Mouse (Mus musculus) kidney, postnatal 0 days (tissue): ENCODE measurements at regions not wholly inside any gene's neighbourhood (a gene's known extent, or its start where the extent isn't known, plus 50 kb on each side); places are given as distances from the start of the nearest gene placed in this dataset.

Source experiments
- ATAC-seq: fragments of 200-750 bp; cut with Nextera tagmentation; replicated peaks from 2 replicates; pipeline ENCODE4 v1.8.0; 2017; ENCODE audit warnings: low read depth, moderate number of reproducible peaks, moderate TSS enrichment, moderate library complexity; ENCODE audit not compliant: low FRiP score
- DNase-seq: peaks from one replicate; pipeline ENCODE4 v3.0.0-alpha.2; 2016; ENCODE audit warnings: low spot score
- H3K27ac ChIP-seq: fragments of 300-500 bp; sonication (generic); 2 replicates; pipeline ENCODE4 v1.5.1; 2014; ENCODE audit warnings: mild to moderate bottlenecking
- H3K27me3 ChIP-seq: fragments of 300-500 bp; sonication (generic); 2 replicates; pipeline ENCODE4 v1.6.1; 2014; ENCODE audit warnings: low read length, mixed read lengths; ENCODE audit not compliant: insufficient read depth
- H3K36me3 ChIP-seq: fragments of 300-500 bp; sonication (generic); 2 replicates; pipeline ENCODE4 v1.6.1; 2014; ENCODE audit warnings: low read length, mixed read lengths; ENCODE audit not compliant: insufficient read depth
- H3K4me1 ChIP-seq: fragments of 300-500 bp; sonication (generic); replicated peaks from 2 replicates; pipeline ENCODE4 v1.6.1; 2014; ENCODE audit warnings: antibody characterized with exemption, low read length, mixed read lengths; ENCODE audit not compliant: insufficient read depth
- H3K4me2 ChIP-seq: fragments of 300-500 bp; sonication (generic); 2 replicates; pipeline ENCODE4 v1.6.1; 2014; ENCODE audit warnings: mild to moderate bottlenecking, low read length, moderate library complexity, mixed read lengths
- H3K4me3 ChIP-seq: fragments of 300-500 bp; sonication (generic); replicated peaks from 2 replicates; pipeline ENCODE4 v1.5.1; 2014; ENCODE audit warnings: low read depth, low read length
- H3K9ac ChIP-seq: fragments of 300-500 bp; sonication (generic); 2 replicates; pipeline ENCODE4 v1.6.1; 2014; ENCODE audit warnings: low read depth, low read length
- H3K9me3 ChIP-seq: fragments of 300-500 bp; sonication (generic); replicated peaks from 2 replicates; pipeline ENCODE4 v1.6.1; 2016; ENCODE audit warnings: low read length, inconsistent platforms, mixed read lengths
- CTCF ChIP-seq: IDR thresholded peaks from 2 replicates; pipeline ENCODE4 v1.5.1; 2016; ENCODE audit warnings: antibody characterized with exemption, low read depth, mild to moderate bottlenecking, moderate library complexity
- WGBS: fragments of 180-500 bp; shearing (Covaris S2); extraction: QIAGEN DNeasy Blood & Tissue Kit; methylation state at CpG from one replicate; pipeline ENCODE4 v1.1.7; 2014; 5-methylcytosine and 5-hydroxymethylcytosine counted together

GRCm38 (mm10) chr8:10702248-10702647 is 306.0 kb downstream of the Irs2 start:
- DNase-seq (no peak), ATAC-seq (no peak)
- TF ChIP-seq CTCF: no peak
- WGBS: 60% methylated on average over 10 of the region's 10 CpGs
- H3K4me1 ChIP-seq: no peaks in the 10 kb centered on the region
- H3K9me3 ChIP-seq: no peaks in the 10 kb centered on the region
- H3K4me3 ChIP-seq: no peak overlapping the region
- no peak overlapping the region for H3K9ac ChIP-seq
- H3K36me3 ChIP-seq: no peaks in the 10 kb centered on the region
- no peaks in the 10 kb centered on the region for H3K27me3 ChIP-seq
- H3K4me2 ChIP-seq: no peak overlapping the region
- H3K27ac ChIP-seq: no peak overlapping the region

GRCm38 (mm10) chr8:10701648-10702061 is 306.6 kb downstream of the Irs2 start:
- Histone ChIP-seq H3K9me3 (no peaks in the 10 kb centered on the region), H3K4me3 (no peak overlapping the region), H3K27me3 (no peaks in the 10 kb centered on the region), H3K4me1 (no peaks in the 10 kb centered on the region), H3K9ac (no peak overlapping the region), H3K36me3 (no peaks in the 10 kb centered on the region), H3K27ac (no peak overlapping the region), H3K4me2 (no peak overlapping the region)
- TF ChIP-seq CTCF: no peak
- no peak for DNase-seq
- ATAC-seq: no peak
- 73% methylated on average over 4 of the region's 4 CpGs for WGBS

GRCm38 (mm10) chr8:10701226-10701625 is 307.0 kb downstream of the Irs2 start:
- Histone ChIP-seq H3K27ac (no peak overlapping the region), H3K4me1 (no peaks in the 10 kb centered on the region), H3K4me3 (no peak overlapping the region), H3K36me3 (no peaks in the 10 kb centered on the region), H3K27me3 (no peaks in the 10 kb centered on the region), H3K9ac (no peak overlapping the region), H3K4me2 (no peak overlapping the region), H3K9me3 (no peaks in the 10 kb centered on the region)
- WGBS: 84% methylated on average over 4 of the region's 4 CpGs
- ATAC-seq (no peak), DNase-seq (no peak)
- no peak for TF ChIP-seq CTCF

GRCm38 (mm10) chr8:10699669-10700068 is 308.6 kb downstream of the Irs2 start:
- ATAC-seq (no peak), DNase-seq (no peak)
- Histone ChIP-seq H3K4me3 (no peak overlapping the region), H3K9ac (no peak overlapping the region), H3K27ac (no peak overlapping the region), H3K27me3 (no peaks in the 10 kb centered on the region), H3K9me3 (no peaks in the 10 kb centered on the region), H3K4me1 (no peaks in the 10 kb centered on the region), H3K36me3 (no peaks in the 10 kb centered on the region), H3K4me2 (no peak overlapping the region)
- no peak for TF ChIP-seq CTCF
- 85% methylated on average over 9 of the region's 9 CpGs for WGBS

- H3K4me3 ChIP-seq: no peak overlapping the region
- no peak overlapping the region for H3K9ac ChIP-seq
- H3K27me3 ChIP-seq: no peaks in the 10 kb centered on the region
- no peaks in the 10 kb centered on the region for H3K36me3 ChIP-seq
- H3K4me1 ChIP-seq: no peaks in the 10 kb centered on the region
- WGBS: 69% methylated on average over 6 of the region's 6 CpGs
- TF ChIP-seq CTCF: no peak
- H3K9me3 ChIP-seq: no peaks in the 10 kb centered on the region
- ATAC-seq: peak; percentile 80
- peak; percentile 15 for DNase-seq
- H3K4me2 ChIP-seq: no peak overlapping the region
- H3K27ac ChIP-seq: no peak overlapping the region
These were observed 313.1 kb downstream of the Irs2 start for GRCm38 (mm10) chr8:10695181-10695580.

- DNase-seq (peak; percentile 34), ATAC-seq (no peak)
- H3K36me3 ChIP-seq: no peaks in the 10 kb centered on the region
- 78% methylated on average over 1 of the region's 1 CpGs for WGBS
- H3K27me3 ChIP-seq: no peaks in the 10 kb centered on the region
- no peaks in the 10 kb centered on the region for H3K9me3 ChIP-seq
- H3K4me3 ChIP-seq: no peak overlapping the region
- H3K4me2 ChIP-seq: no peak overlapping the region
- TF ChIP-seq CTCF: no peak
- H3K27ac ChIP-seq: no peak overlapping the region
- 0 out of 2 replicates have a peak, but pooled peaks cover 6% of the 10 kb centered on the region for H3K4me1 ChIP-seq
- no peak overlapping the region for H3K9ac ChIP-seq
These were observed 317.6 kb downstream of the Irs2 start for GRCm38 (mm10) chr8:10690659-10691058.

- Histone ChIP-seq H3K4me3 (no peak overlapping the region), H3K9ac (no peak overlapping the region), H3K9me3 (no peaks in the 10 kb centered on the region), H3K27me3 (no peaks in the 10 kb centered on the region), H3K4me2 (no peak overlapping the region), H3K36me3 (no peaks in the 10 kb centered on the region), H3K27ac (no peak overlapping the region), H3K4me1 (0 out of 2 replicates have a peak, but pooled peaks cover 6% of the 10 kb centered on the region)
- WGBS: 39% methylated on average over 12 of the region's 12 CpGs
- TF ChIP-seq CTCF: no peak
- ATAC-seq (no peak), DNase-seq (peak; percentile 7)
These were observed 318.4 kb downstream of the Irs2 start for GRCm38 (mm10) chr8:10689881-10690280.
